Mouse (Mus musculus) left cerebral cortex, postnatal 10 days (tissue): Measurements from ENCODE around the gene Slamf7. TPM values are rescaled to one million over a fixed set of nuclear protein-coding genes. Genes with fewer than 3 reads are reported as not detected.

ENCODE experiments used
- DNase-seq, 2 experiments: peaks; one replicate each; pipeline ENCODE4 v3.0.0; 2021 to 2022; ENCODE audit warnings: low spot score in 2 of 2, mixed read lengths in 1 of 2; ENCODE audit errors: extremely low spot score in 1 of 2
- intact Hi-C: fragments of 180-260 bp; cut with DNase I; formaldehyde crosslinking; loops from one replicate; pipeline ENCODE4 v1.15.1; 2025
- microRNA-seq: library from miRNA; unstranded; fragments of <30 nt; microRNA quantifications from one replicate; pipeline ENCODE4 v1.2.0, GENCODE M21; 2022
- total RNA-seq, 2 experiments: library from RNA; stranded (reverse); gene quantifications; 2 replicates each; pipeline ENCODE4 v1.2.3; 2021

The Slamf7 gene
- total RNA-seq, 2 experiments from 2014 or later: 0.22 to 0.39 TPM

DNA sequence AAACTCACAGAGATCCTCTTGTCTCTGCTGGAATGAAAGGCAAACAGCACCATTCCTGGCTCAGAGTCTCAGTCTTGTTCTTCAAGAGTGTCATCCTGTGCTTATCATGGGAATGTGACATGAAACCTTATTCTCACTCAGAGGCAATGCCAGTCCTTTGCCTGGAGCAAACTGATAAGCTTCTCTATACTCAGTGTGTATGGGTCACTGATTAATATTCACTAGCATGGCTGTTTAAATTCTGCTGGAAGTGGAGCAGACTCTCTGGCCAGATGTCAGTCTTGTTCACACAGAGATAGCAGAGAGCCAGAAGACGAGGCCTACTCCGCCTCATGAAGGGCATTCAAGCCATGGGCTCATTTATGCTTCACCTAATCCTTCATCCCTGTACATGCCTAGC lies 68.3 kb downstream of the Slamf7 start:
- no peak for DNase-seq
- intact Hi-C loops: no loop called here

Small RNA genes lying within 50 kb of the gene (microRNA-seq; reads per million reads assigned to microRNA genes)
- gene Mir7683: not detected

Other genes starting within 250 kb of the Slamf7 start
- gene Usf1, start 241.7 kb downstream of the Slamf7 start, total RNA-seq: 100 to 1,000 TPM; 110 to 119 TPM
- gene Tstd1, start 234.2 kb downstream of the Slamf7 start, total RNA-seq: 1 to 10 TPM; 1.5 to 2.6 TPM
- 1 to 10 TPM; 6.3 to 9.0 TPM for gene F11r, start 215.5 kb downstream of the Slamf7 start, total RNA-seq
- 1 to 10 TPM; 4.6 to 5.5 TPM for gene Alyref2, start 149.6 kb downstream of the Slamf7 start, total RNA-seq
- not detected for gene Itln1, start 117.7 kb downstream of the Slamf7 start, total RNA-seq
- not detected for gene Cd244a, start 93.8 kb downstream of the Slamf7 start, total RNA-seq
- gene Ly9, start 45.6 kb downstream of the Slamf7 start, total RNA-seq: not detected
- under 1 TPM; 0.30 to 0.47 TPM for gene Cd48, start 29.0 kb upstream of the Slamf7 start, total RNA-seq
- under 1 TPM; 0.41 to 0.51 TPM for gene Slamf1, start 114.1 kb upstream of the Slamf7 start, total RNA-seq
- 1 to 10 TPM; 1.7 to 2.1 TPM for gene Cd84, start 186.7 kb upstream of the Slamf7 start, total RNA-seq
- gene Gm10521, start 242.6 kb upstream of the Slamf7 start, total RNA-seq: under 1 TPM in 1 of 2 experiments, not detected in 1; 0.13 TPM